Mouse (Mus musculus): Measurements from ENCODE around the gene Kif3c. TPM values are rescaled to one million over a fixed set of nuclear protein-coding genes. Genes with fewer than 3 reads are reported as not detected.

Gene Kif3c
- total and polyA plus RNA-seq, 3 experiments, result 3.5 to 5.9 (median 5.5) TPM

DNA sequence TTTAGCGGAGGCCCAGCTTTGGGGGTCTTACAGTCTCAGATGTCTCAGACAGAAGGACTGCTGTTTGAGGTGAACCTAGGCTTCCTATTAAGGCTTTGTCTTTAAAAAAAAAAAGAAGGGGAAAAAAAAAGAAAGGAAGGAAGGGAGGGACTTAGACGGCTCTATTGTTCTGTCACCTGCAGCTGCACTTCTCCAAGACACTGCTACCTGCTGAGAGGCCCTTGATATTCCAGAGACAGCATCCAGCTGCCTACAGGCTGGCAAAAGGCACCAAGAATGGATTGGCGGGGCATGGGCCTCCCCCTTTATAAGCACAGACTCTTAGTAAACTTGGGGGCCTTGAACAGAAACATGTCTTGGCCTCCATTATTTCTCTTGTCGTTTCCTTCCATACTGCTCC, 50.0 kb downstream of the Kif3c start:
- Histone ChIP-seq H3K27ac (ENCODE audit: insufficient read depth, low read depth) (no peak overlapping the region), H3K4me3 (replicated peaks in 1 of 3; ENCODE audit: low read depth in 2 of 3, low read length in 2 of 3, poor library complexity in 1 of 3) (no peak overlapping the region), H3K4me2 (ENCODE audit: insufficient read depth, low read depth, poor library complexity, severe bottlenecking) (no peak overlapping the region), H3K36me3 (replicated peaks in 1 of 2; ENCODE audit: control insufficient read depth in 1 of 2, insufficient read depth in 1 of 2, low read length in 1 of 2) (peaks cover 33 to 77% of the 10 kb centered on the region in 2 experiments), H3K79me2 (replicated peaks; ENCODE audit: control insufficient read depth, extremely low read depth, insufficient read depth, poor library complexity, severe bottlenecking) (peaks cover 27% of the 10 kb centered on the region), H3K9ac (ENCODE audit: insufficient read depth, low read depth) (no peak overlapping the region), H3K4me1 (ENCODE audit: control insufficient read depth in 1 of 2, insufficient read depth in 2 of 2) (peaks cover 0 to under 1% of the 10 kb centered on the region in 2 experiments; a peak in 1 of 4 replicates), H3K9me3 (replicated peaks; ENCODE audit: low read length) (no peaks in the 10 kb centered on the region), H3K27me3 (replicated peaks) (no peaks in the 10 kb centered on the region)
- DNase-seq (ENCODE audit: extremely low read depth), result no peak
- dilution Hi-C loops (cut with MboI; ENCODE audit: extremely low pct_ligation_motif_present, extremely low pct_unique_long_range_greater_than_20kb, low sequenced_read_pairs), result no loop called here
- in situ Hi-C loops (cut with MboI; ENCODE audit: low pct_ligation_motif_present, low pct_unique_long_range_greater_than_20kb, low sequenced_read_pairs), result no loop called here
- no peak for TF ChIP-seq EP300 (IDR thresholded peaks at IDR 0.05; ENCODE audit: low read length)
- TF ChIP-seq NRF1 (IDR thresholded peaks at IDR 0.05; ENCODE audit: low read depth, low read length), result no peak
- TF ChIP-seq KAT2A (IDR thresholded peaks at IDR 0.05; ENCODE audit: insufficient replicate concordance, low read length), result no peak

DNA sequence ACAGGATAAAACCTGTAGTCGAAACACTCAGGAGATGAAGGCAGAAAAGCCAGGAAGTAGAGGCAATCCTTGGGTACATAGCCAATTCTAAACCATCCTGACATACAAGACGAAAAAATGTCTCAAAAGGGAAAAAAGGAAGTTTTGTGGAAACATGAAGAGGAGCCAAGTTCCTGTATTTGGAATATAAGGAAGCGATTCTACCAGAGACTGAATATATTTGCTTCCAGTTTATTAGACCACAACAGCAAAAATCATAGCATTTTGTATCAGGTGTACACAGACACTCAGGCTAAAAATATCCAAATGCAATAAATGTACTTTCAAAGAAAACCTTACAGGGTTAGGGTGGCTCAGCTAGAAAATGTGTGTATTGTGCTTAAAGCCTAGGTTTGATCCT, 53.8 kb downstream of the Kif3c start:
- Histone ChIP-seq H3K79me2 (replicated peaks; ENCODE audit: control insufficient read depth, extremely low read depth, insufficient read depth, poor library complexity, severe bottlenecking) (peaks cover 59% of the 10 kb centered on the region), H3K9ac (ENCODE audit: insufficient read depth, low read depth) (no peak overlapping the region), H3K4me3 (replicated peaks in 1 of 3; ENCODE audit: low read depth in 2 of 3, low read length in 2 of 3, poor library complexity in 1 of 3) (no peak overlapping the region), H3K4me1 (ENCODE audit: control insufficient read depth in 1 of 2, insufficient read depth in 2 of 2) (peaks cover 4 to 29% of the 10 kb centered on the region in 2 experiments; a peak in 2 of 4 replicates), H3K36me3 (replicated peaks in 1 of 2; ENCODE audit: control insufficient read depth in 1 of 2, insufficient read depth in 1 of 2, low read length in 1 of 2) (peaks cover 41 to 79% of the 10 kb centered on the region in 2 experiments), H3K4me2 (ENCODE audit: insufficient read depth, low read depth, poor library complexity, severe bottlenecking) (no peak overlapping the region), H3K27me3 (replicated peaks) (no peaks in the 10 kb centered on the region), H3K27ac (ENCODE audit: insufficient read depth, low read depth) (no peak overlapping the region), H3K9me3 (replicated peaks; ENCODE audit: low read length) (no peaks in the 10 kb centered on the region)
- no peak for TF ChIP-seq USF2 (conservative IDR thresholded peaks at IDR 0.05; ENCODE audit: low read depth, low read length)
- TF ChIP-seq EP300 (IDR thresholded peaks at IDR 0.05; ENCODE audit: low read length), result no peak
- no peak for TF ChIP-seq CHD2 (IDR thresholded peaks at IDR 0.05; ENCODE audit: low read length)
- TF ChIP-seq IRF4 (IDR thresholded peaks at IDR 0.05; ENCODE audit: low read depth, low read length), result no peak
- TF ChIP-seq MYC (IDR thresholded peaks at IDR 0.05; ENCODE audit: low read depth, low read length), result no peak
- no peak for TF ChIP-seq UBTF (IDR thresholded peaks at IDR 0.05; ENCODE audit: low read depth, low read length)
- TF ChIP-seq MXI1 (IDR thresholded peaks at IDR 0.05; ENCODE audit: low read depth, low read length), result no peak
- no peak for TF ChIP-seq CTCF (conservative IDR thresholded peaks at IDR 0.05 in 1 of 2, IDR thresholded peaks at IDR 0.05 in 1 of 2; ENCODE audit: low read depth in 2 of 2, low read length in 2 of 2)
- no peak for TF ChIP-seq MEF2A (IDR thresholded peaks at IDR 0.05; ENCODE audit: borderline replicate concordance, low read depth, low read length)
- no peak for TF ChIP-seq RAD21 (IDR thresholded peaks at IDR 0.05; ENCODE audit: low read depth, low read length)
- no peak for TF ChIP-seq POLR2A (IDR thresholded peaks at IDR 0.05; ENCODE audit: low read depth, low read length)
- TF ChIP-seq ZMIZ1 (IDR thresholded peaks at IDR 0.05; ENCODE audit: low read depth, low read length), result no peak
- no peak for TF ChIP-seq HCFC1 (IDR thresholded peaks at IDR 0.05; ENCODE audit: low read depth, low read length)
- DNase-seq (ENCODE audit: extremely low read depth), result no peak
- dilution Hi-C loops (cut with MboI; ENCODE audit: extremely low pct_ligation_motif_present, extremely low pct_unique_long_range_greater_than_20kb, low sequenced_read_pairs), result no loop called here
- in situ Hi-C loops (cut with MboI; ENCODE audit: low pct_ligation_motif_present, low pct_unique_long_range_greater_than_20kb, low sequenced_read_pairs), result no loop called here

DNA sequence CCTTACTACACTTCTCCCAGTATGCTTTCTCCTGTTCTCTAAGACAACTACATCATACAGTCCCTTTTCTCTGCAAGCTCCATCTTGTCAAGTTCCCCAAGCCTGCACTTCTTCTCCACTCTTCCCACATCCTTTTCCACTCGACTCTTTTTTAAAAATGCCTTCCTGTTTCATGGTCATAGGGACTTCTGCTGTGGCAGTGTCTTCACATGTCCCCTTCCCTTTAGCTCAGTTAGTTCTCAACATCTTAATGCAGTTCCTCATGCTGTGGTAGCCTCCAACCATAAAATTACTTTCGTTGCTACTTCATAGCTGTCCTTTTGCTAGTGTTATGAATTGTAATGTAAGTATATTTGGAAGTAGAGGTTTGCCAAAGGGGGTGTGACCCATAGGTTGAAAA, 55.6 kb downstream of the Kif3c start:
- peaks cover 4 to 29% of the 10 kb centered on the region in 2 experiments; a peak in 2 of 4 replicates for H3K4me1 ChIP-seq (ENCODE audit: control insufficient read depth in 1 of 2, insufficient read depth in 2 of 2)
- dilution Hi-C loops (cut with MboI; ENCODE audit: extremely low pct_ligation_motif_present, extremely low pct_unique_long_range_greater_than_20kb, low sequenced_read_pairs), result no loop called here

More for the DNA sequence above, 55.6 kb downstream of the Kif3c start:
- in situ Hi-C loops (cut with MboI; ENCODE audit: low pct_ligation_motif_present, low pct_unique_long_range_greater_than_20kb, low sequenced_read_pairs), result no loop called here
- Histone ChIP-seq H3K79me2 (replicated peaks; ENCODE audit: control insufficient read depth, extremely low read depth, insufficient read depth, poor library complexity, severe bottlenecking) (peaks cover 77% of the 10 kb centered on the region), H3K4me2 (ENCODE audit: insufficient read depth, low read depth, poor library complexity, severe bottlenecking) (no peak overlapping the region), H3K27ac (ENCODE audit: insufficient read depth, low read depth) (no peak overlapping the region), H3K36me3 (replicated peaks in 1 of 2; ENCODE audit: control insufficient read depth in 1 of 2, insufficient read depth in 1 of 2, low read length in 1 of 2) (peaks cover 41 to 67% of the 10 kb centered on the region in 2 experiments), H3K4me3 (replicated peaks in 1 of 3; ENCODE audit: low read depth in 2 of 3, low read length in 2 of 3, poor library complexity in 1 of 3) (no peak overlapping the region), H3K9me3 (replicated peaks; ENCODE audit: low read length) (no peaks in the 10 kb centered on the region), H3K9ac (ENCODE audit: insufficient read depth, low read depth) (no peak overlapping the region), H3K27me3 (replicated peaks) (no peaks in the 10 kb centered on the region)
- TF ChIP-seq JUND (conservative IDR thresholded peaks at IDR 0.05; ENCODE audit: low read depth, low read length), result no peak
- no peak for TF ChIP-seq EP300 (IDR thresholded peaks at IDR 0.05; ENCODE audit: low read length)
- no peak for DNase-seq (ENCODE audit: extremely low read depth)

All from CH12.LX (cell line).